Mouse (Mus musculus) gastrocnemius, postnatal 36 days (tissue): ENCODE results near the gene Hif1an. TPM values are rescaled to one million over a fixed set of nuclear protein-coding genes. Genes with fewer than 3 reads are reported as not detected.

Experiments used
- DNase-seq, 2 experiments: peaks; one replicate each; pipeline ENCODE4 v3.0.0; 2022
- intact Hi-C: fragments of 180-260 bp; cut with DNase I; formaldehyde crosslinking; loops from one replicate; pipeline ENCODE4 v1.15.1; 2025
- long read RNA-seq, 2 experiments: library from polyadenylated mRNA; stranded (forward); transcript quantifications; one replicate each; pipeline ENCODE4 v2.0.0; 2021
- total RNA-seq, 2 experiments: library from RNA; stranded (reverse); gene quantifications; 2 replicates each; pipeline ENCODE4 v1.2.3; 2021

Hif1an gene
- 10 to 100 TPM; 93.2 to 95.3 TPM for total RNA-seq
- long read RNA-seq, experiment 1, full-length matches to known transcripts, result 12 of 56 reads
- long read RNA-seq, experiment 1, partial matches to known transcripts, result 44 of 56 reads
- long read RNA-seq, experiment 1, other reads (novel, unspliced or antisense), result 0 of 56 reads
- long read RNA-seq, experiment 2, full-length matches to known transcripts, result 16 of 58 reads
- long read RNA-seq, experiment 2, partial matches to known transcripts, result 2 of 58 reads
- long read RNA-seq, experiment 2, other reads (novel, unspliced or antisense), result 40 of 58 reads

GRCm38 (mm10) chr19:44562652-44563206 is at the start of gene Hif1an:
Hif1an (plus strand) TSS chr19:44562850.
- intact Hi-C loops, result no loop called here

GRCm38 (mm10) chr19:44513054-44513833 is 49.4 kb upstream of the Hif1an start:
- DNase-seq, result no peak
- intact Hi-C loops, result no loop called here

More at GRCm38 (mm10) chr19:44562652-44563206, at the start of gene Hif1an:
- DNase-seq, result peak; percentile 90 to 94

GRCm38 (mm10) chr19:44513921-44514482 is 48.6 kb upstream of the Hif1an start:
- intact Hi-C loops, result no loop called here
- no peak for DNase-seq

GRCm38 (mm10) chr19:44514521-44515451 is 47.9 kb upstream of the Hif1an start:
- intact Hi-C loops, result no loop called here
- DNase-seq, result no peak

- intact Hi-C loops, result no loop called here
These were observed 46.9 kb upstream of the Hif1an start for GRCm38 (mm10) chr19:44515769-44516168.

GRCm38 (mm10) chr19:44517996-44518768 is 44.5 kb upstream of the Hif1an start:
- no peak for DNase-seq

More at GRCm38 (mm10) chr19:44515769-44516168, 46.9 kb upstream of the Hif1an start:
- no peak for DNase-seq

GRCm38 (mm10) chr19:44519152-44519551 is 43.5 kb upstream of the Hif1an start:
- intact Hi-C loops, result no loop called here

More at GRCm38 (mm10) chr19:44517996-44518768, 44.5 kb upstream of the Hif1an start:
- intact Hi-C loops, result no loop called here

GRCm38 (mm10) chr19:44525551-44526205 is 37.0 kb upstream of the Hif1an start:
- intact Hi-C loops, result no loop called here
- no peak for DNase-seq

More at GRCm38 (mm10) chr19:44519152-44519551, 43.5 kb upstream of the Hif1an start:
- DNase-seq, result peak in 1 of 2 experiments; percentile 33

- intact Hi-C loops, result loop anchor here (5.0 kb wide), 1 partner anchor 53 kb away; no protein-coding TSS in a partner anchor
- DNase-seq, result no peak
These were observed 32.6 kb upstream of the Hif1an start for GRCm38 (mm10) chr19:44530018-44530417.

- DNase-seq, result no peak
- intact Hi-C loops, result no loop called here
These were observed 27.3 kb upstream of the Hif1an start for GRCm38 (mm10) chr19:44535376-44535775.

- intact Hi-C loops, result no loop called here
- peak in 1 of 2 experiments; percentile 24 for DNase-seq
These were observed 25.2 kb upstream of the Hif1an start for GRCm38 (mm10) chr19:44537416-44537815.

- intact Hi-C loops, result loop anchor here (5.0 kb wide), 1 partner anchor 170 kb away; no protein-coding TSS in a partner anchor
These were observed 19.9 kb upstream of the Hif1an start for GRCm38 (mm10) chr19:44542694-44543178.

GRCm38 (mm10) chr19:44544372-44544771 is 18.3 kb upstream of the Hif1an start:
- no peak for DNase-seq
- intact Hi-C loops, result loop anchor here (5.0 kb wide), 1 partner anchor 172 kb away; no protein-coding TSS in a partner anchor

More at GRCm38 (mm10) chr19:44542694-44543178, 19.9 kb upstream of the Hif1an start:
- DNase-seq, result no peak

GRCm38 (mm10) chr19:44544775-44545174 is 17.9 kb upstream of the Hif1an start:
- DNase-seq, result peak; percentile 56 to 65
- intact Hi-C loops, result loop anchor here (5.0 kb wide), 1 partner anchor 172 kb away; no protein-coding TSS in a partner anchor

- intact Hi-C loops, result no loop called here
- peak; percentile 56 to 57 for DNase-seq
These were observed 17.2 kb upstream of the Hif1an start, which contains the start of gene Sec31b for GRCm38 (mm10) chr19:44545321-44546041. Sec31b (minus strand) TSS chr19:44545864.

GRCm38 (mm10) chr19:44552731-44553130 is 9.9 kb upstream of the Hif1an start, which contains the start of gene Gm20538:
Gm20538 (minus strand) TSS chr19:44552831.
- no peak for DNase-seq
- intact Hi-C loops, result no loop called here

- intact Hi-C loops, result no loop called here
- DNase-seq, result no peak
These were observed 9.4 kb upstream of the Hif1an start for GRCm38 (mm10) chr19:44553286-44553685.
